Mouse (Mus musculus) intestine, postnatal 0 days (tissue): Measurements from ENCODE around the gene Adam22. TPM values are rescaled to one million over a fixed set of nuclear protein-coding genes. Genes with fewer than 3 reads are reported as not detected.

Experiments
- ATAC-seq: fragments of 200-750 bp; cut with Nextera tagmentation; 2 replicates; pipeline ENCODE4 v1.8.0; 2017; ENCODE audit warnings: mild to moderate bottlenecking, moderate TSS enrichment, moderate library complexity
- H3K27ac ChIP-seq: fragments of 300-500 bp; sonication (generic); 2 replicates; pipeline ENCODE4 v1.5.1; 2014; ENCODE audit warnings: mild to moderate bottlenecking, low read depth, low read length, moderate library complexity
- H3K27me3 ChIP-seq: fragments of 300-500 bp; sonication (generic); replicated peaks from 2 replicates; pipeline ENCODE4 v1.6.1; 2014; ENCODE audit warnings: low read length, mixed read lengths; ENCODE audit not compliant: control insufficient read depth, insufficient read depth
- H3K36me3 ChIP-seq: fragments of 300-500 bp; sonication (generic); 2 replicates; pipeline ENCODE4 v1.6.1; 2014; ENCODE audit warnings: mild to moderate bottlenecking, moderate library complexity; ENCODE audit not compliant: control insufficient read depth, insufficient read depth
- H3K4me1 ChIP-seq: fragments of 300-500 bp; sonication (generic); replicated peaks from 2 replicates; pipeline ENCODE4 v1.6.1; 2014; ENCODE audit warnings: antibody characterized with exemption, low read length, mixed read lengths; ENCODE audit not compliant: control insufficient read depth, insufficient read depth
- H3K4me2 ChIP-seq: fragments of 300-500 bp; sonication (generic); replicated peaks from 2 replicates; pipeline ENCODE4 v1.6.1; 2014; ENCODE audit warnings: low read depth, mild to moderate bottlenecking, moderate library complexity
- H3K4me3 ChIP-seq: fragments of 300-500 bp; sonication (generic); 2 replicates; pipeline ENCODE4 v1.5.1; 2014; ENCODE audit warnings: low read depth, low read length
- H3K9ac ChIP-seq: fragments of 300-500 bp; sonication (generic); 2 replicates; pipeline ENCODE4 v1.6.1; 2014; ENCODE audit warnings: mild to moderate bottlenecking, low read depth, low read length
- H3K9me3 ChIP-seq: fragments of 300-500 bp; sonication (generic); 2 replicates; pipeline ENCODE4 v1.6.1; 2016; ENCODE audit warnings: mixed run types; ENCODE audit not compliant: control insufficient read depth
- CTCF ChIP-seq: sonication (generic); IDR thresholded peaks from 2 replicates; pipeline ENCODE4 v1.5.1; 2016; ENCODE audit warnings: low read depth, mild to moderate bottlenecking, control low read depth, antibody characterized with exemption, moderate library complexity
- WGBS: fragments of 180-500 bp; shearing (Covaris S2); extraction: QIAGEN DNeasy Blood & Tissue Kit; methylation state at CpG from one replicate; pipeline ENCODE4 v1.1.7; 2014; 5-methylcytosine and 5-hydroxymethylcytosine counted together
- polyA plus RNA-seq: library from polyadenylated mRNA; unstranded; fragments of >200 nt; fragmentation: Nextera tagmentation; extraction: Ambion mirVana; gene quantifications from 2 replicates; pipeline ENCODE4 v1.2.1, GENCODE M21; 2015

The Adam22 gene
- polyA plus RNA-seq, 1 experiment from 2014 or later: 1.4 TPM

DNA sequence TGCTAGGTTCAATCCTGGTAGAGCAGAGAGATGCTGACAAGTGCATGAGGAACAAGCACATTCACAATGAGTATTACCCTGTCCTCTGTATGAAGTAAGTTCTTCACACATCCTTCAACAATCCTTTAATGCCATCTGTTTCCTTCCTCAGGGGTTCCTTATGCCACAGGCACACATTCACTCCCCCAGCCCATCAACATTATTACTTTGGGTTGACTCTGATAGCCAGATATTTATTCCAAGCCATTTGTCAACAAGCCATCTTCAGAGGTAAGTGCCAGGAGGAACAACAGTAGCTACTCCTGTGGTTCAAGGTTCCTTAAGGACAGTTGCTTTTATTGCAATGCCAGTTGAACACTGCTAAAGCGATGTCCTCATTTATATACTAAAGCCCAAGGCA lies 216.3 kb downstream of the Adam22 start:
- H3K27ac ChIP-seq: no peak overlapping the region
- no peak for TF ChIP-seq CTCF
- H3K9me3 ChIP-seq: no peaks in the 10 kb centered on the region
- H3K4me2 ChIP-seq: no peak overlapping the region
- no peaks in the 10 kb centered on the region for H3K36me3 ChIP-seq
- no peak overlapping the region for H3K9ac ChIP-seq
- ATAC-seq: no peak
- H3K4me3 ChIP-seq: no peak overlapping the region
- H3K4me1 ChIP-seq: no peaks in the 10 kb centered on the region
- H3K27me3 ChIP-seq: no peaks in the 10 kb centered on the region
- 94% methylated on average over 1 of the region's 1 CpGs for WGBS

DNA sequence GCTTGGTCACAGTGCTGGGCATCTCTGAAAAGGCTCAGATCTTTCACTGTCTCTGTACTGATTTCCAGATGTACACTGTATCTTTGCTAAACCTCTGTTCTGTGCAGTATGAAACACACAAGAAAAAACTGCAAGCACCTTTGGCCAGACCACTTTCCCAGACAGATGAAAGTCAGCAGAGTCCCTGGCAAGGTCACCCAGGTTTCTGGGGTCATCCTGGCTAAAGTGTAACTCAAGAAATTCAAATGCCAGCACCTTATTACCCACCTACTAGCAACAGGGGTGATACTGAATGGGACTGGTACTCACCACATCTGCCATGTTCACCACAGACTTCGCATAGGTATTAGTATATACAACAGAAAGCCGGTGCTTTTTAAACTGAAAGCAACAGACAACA lies 221.8 kb downstream of the Adam22 start:
- Histone ChIP-seq H3K27me3 (no peaks in the 10 kb centered on the region), H3K36me3 (no peaks in the 10 kb centered on the region), H3K4me2 (no peak overlapping the region), H3K4me3 (no peak overlapping the region), H3K9ac (no peak overlapping the region), H3K27ac (no peak overlapping the region), H3K9me3 (no peaks in the 10 kb centered on the region), H3K4me1 (no peaks in the 10 kb centered on the region)
- no peak for ATAC-seq
- TF ChIP-seq CTCF: no peak
- WGBS: 99% methylated on average over 2 of the region's 2 CpGs

DNA sequence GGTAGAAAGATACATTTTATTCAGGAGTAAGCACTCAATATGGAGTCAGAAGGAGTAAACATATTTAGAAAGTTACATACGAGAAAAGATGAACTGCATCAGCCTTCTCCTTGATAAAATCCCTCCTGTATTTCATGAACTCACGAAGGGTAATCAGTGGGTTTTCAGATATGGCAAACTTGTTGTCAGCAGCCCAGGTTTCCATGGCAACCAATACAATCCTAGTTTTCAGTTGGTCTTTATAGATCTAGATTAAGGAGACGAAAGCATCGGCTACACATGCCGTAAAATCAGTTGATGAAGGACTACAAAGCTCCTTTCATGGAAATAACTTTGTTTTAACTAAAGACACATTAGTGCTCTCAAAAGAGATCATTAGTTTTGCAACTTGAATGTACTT lies 222.5 kb downstream of the Adam22 start:
- no peak overlapping the region for H3K4me3 ChIP-seq
- no peak overlapping the region for H3K9ac ChIP-seq
- no peak overlapping the region for H3K27ac ChIP-seq
- no peaks in the 10 kb centered on the region for H3K36me3 ChIP-seq
- 41% methylated on average over 5 of the region's 5 CpGs for WGBS
- H3K27me3 ChIP-seq: no peaks in the 10 kb centered on the region
- no peaks in the 10 kb centered on the region for H3K4me1 ChIP-seq
- H3K4me2 ChIP-seq: no peak overlapping the region
- H3K9me3 ChIP-seq: no peaks in the 10 kb centered on the region
- ATAC-seq: no peak
- TF ChIP-seq CTCF: no peak

DNA sequence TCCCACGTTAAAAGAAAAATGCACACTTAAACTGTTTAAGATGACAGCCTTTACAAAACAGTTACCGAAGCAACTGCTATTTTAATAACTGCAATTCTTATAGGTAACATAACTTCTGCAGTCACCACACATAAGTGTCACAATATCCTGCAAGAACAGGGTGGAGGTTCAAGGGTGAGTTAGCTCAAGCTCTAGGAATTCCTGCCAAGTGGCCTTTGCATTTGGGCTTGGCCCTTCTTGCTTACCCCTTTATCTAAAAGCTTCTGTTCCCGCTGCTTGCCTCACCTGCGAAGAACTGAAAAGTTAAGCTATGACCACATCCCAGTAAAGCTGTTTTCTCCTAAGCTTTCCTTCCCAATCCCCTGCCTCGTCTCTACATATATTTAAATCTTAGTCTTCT lies 235.4 kb downstream of the Adam22 start:
- Histone ChIP-seq H3K4me2 (no peak overlapping the region), H3K36me3 (no peaks in the 10 kb centered on the region), H3K4me3 (no peak overlapping the region), H3K9me3 (no peaks in the 10 kb centered on the region), H3K9ac (no peak overlapping the region), H3K27me3 (no peaks in the 10 kb centered on the region), H3K27ac (no peak overlapping the region), H3K4me1 (no peaks in the 10 kb centered on the region)
- 66% methylated on average over 5 of the region's 5 CpGs for WGBS
- TF ChIP-seq CTCF: no peak
- ATAC-seq: no peak

DNA sequence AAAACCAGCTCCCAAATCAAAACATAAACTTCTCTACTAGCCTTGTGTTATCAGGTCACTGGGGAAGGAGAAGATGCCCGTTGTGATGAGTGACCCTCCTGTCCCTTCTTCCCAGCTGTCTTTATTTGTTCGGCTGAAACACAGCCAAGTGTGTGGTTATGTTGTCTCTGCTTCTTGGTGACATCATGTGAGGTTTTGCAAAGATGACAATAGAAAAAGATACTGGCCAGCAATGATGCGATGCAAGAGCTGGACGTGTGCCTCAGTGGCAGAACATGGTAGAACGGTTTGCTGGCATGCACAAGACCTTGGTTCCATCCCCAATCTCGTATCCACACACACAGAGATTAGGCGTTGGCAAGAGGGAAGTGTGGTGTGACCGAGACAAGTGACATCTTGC lies 236.0 kb downstream of the Adam22 start:
- no peak for ATAC-seq

DNA sequence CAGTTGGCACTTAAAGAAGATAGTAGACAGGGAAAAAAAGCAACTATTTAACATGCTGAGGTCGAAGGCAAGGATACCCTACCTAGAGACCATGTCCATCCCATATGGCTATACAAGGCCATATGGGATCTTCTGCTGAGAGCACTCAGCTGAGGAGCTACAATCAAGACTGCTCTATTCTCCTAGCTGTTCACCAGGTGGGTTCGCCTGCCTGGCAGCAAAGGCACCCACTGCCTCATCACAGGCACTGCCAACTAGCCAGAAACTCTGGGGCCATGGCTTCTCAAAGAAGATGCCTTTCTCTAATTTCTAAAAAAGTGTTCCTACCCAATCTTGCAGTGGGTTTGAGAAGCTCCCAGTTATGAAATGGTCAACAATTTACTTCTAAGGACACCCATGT lies 238.2 kb downstream of the Adam22 start:
- Histone ChIP-seq H3K27me3 (no peaks in the 10 kb centered on the region), H3K36me3 (no peaks in the 10 kb centered on the region), H3K4me3 (no peak overlapping the region), H3K27ac (no peak overlapping the region), H3K4me1 (no peaks in the 10 kb centered on the region), H3K9ac (no peak overlapping the region), H3K9me3 (no peaks in the 10 kb centered on the region), H3K4me2 (no peak overlapping the region)
- ATAC-seq: no peak
- TF ChIP-seq CTCF: no peak
- WGBS: 94% methylated on average over 2 of the region's 2 CpGs

More for the DNA sequence above, 236.0 kb downstream of the Adam22 start:
- Histone ChIP-seq H3K27me3 (no peaks in the 10 kb centered on the region), H3K27ac (no peak overlapping the region), H3K9me3 (no peaks in the 10 kb centered on the region), H3K4me1 (no peaks in the 10 kb centered on the region), H3K36me3 (no peaks in the 10 kb centered on the region), H3K4me2 (no peak overlapping the region), H3K4me3 (no peak overlapping the region), H3K9ac (no peak overlapping the region)
- 84% methylated on average over 8 of the region's 8 CpGs for WGBS
- TF ChIP-seq CTCF: no peak

DNA sequence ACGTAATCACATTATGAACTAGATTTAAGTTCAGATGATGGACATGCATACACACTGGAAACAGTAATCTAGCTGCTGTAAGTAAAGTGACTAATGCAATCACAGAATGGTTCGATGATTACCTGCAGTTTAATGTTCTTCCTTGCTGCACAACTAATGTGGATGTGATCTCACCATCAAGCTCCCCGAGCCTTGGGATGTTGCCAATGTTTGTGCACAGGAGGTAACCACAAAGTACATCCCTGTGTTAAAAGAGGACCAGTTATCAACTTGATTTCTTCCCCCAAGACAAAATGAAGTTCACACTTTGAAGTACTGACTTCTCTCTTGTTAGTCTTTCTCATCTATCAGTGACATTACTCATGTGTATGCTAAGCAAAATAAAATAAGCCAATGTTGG lies 247.0 kb downstream of the Adam22 start:
- Histone ChIP-seq H3K4me1 (no peaks in the 10 kb centered on the region), H3K27ac (no peak overlapping the region), H3K4me2 (no peak overlapping the region), H3K9ac (no peak overlapping the region), H3K27me3 (no peaks in the 10 kb centered on the region), H3K9me3 (no peaks in the 10 kb centered on the region), H3K4me3 (no peak overlapping the region), H3K36me3 (no peaks in the 10 kb centered on the region)
- 82% methylated on average over 3 of the region's 3 CpGs for WGBS
- TF ChIP-seq CTCF: no peak
- no peak for ATAC-seq
